Mouse (Mus musculus): ENCODE data around the gene Fndc8. TPM values are rescaled to one million over a fixed set of nuclear protein-coding genes. Genes with fewer than 3 reads are reported as not detected.

The Fndc8 gene
- polyA plus RNA-seq, 1 experiment from 2014 or later, result not detected

GRCm38 (mm10) chr11:82899720-82900119, 7.8 kb downstream of the Fndc8 start:
- no peak overlapping the region for H3K27ac ChIP-seq (replicated peaks)
- TF ChIP-seq EP300 (optimal IDR thresholded peaks at IDR 0.05), result no peak
- TF ChIP-seq CTCF (IDR thresholded peaks at IDR 0.05; ENCODE audit: low read depth), result no peak
- H3K4me2 ChIP-seq (replicated peaks; ENCODE audit: low read depth), result no peak overlapping the region
- H3K36me3 ChIP-seq (ENCODE audit: control insufficient read depth, insufficient read depth, low read length), result peaks cover 29% of the 10 kb centered on the region
- no peaks in the 10 kb centered on the region for H3K27me3 ChIP-seq (ENCODE audit: control insufficient read depth, insufficient read depth, low read length)
- WGBS, result 89% methylated on average over 5 of the region's 5 CpGs
- DNase-seq (ENCODE audit: low spot score) (no peak), ATAC-seq (ENCODE audit: low FRiP score, low TSS enrichment) (0 out of 2 replicates have a peak, but pooled peaks have one; percentile 31)
- H3K9me3 ChIP-seq (ENCODE audit: control insufficient read depth, low read length), result no peaks in the 10 kb centered on the region
- no peak overlapping the region for H3K4me3 ChIP-seq (ENCODE audit: low read depth, low read length)
- H3K9ac ChIP-seq (ENCODE audit: low read length), result no peak overlapping the region
- no peaks in the 10 kb centered on the region for H3K4me1 ChIP-seq (replicated peaks; ENCODE audit: control insufficient read depth, insufficient read depth)

GRCm38 (mm10) chr11:82901606-82902310, 9.8 kb downstream of the Fndc8 start:
- Histone ChIP-seq H3K36me3 (ENCODE audit: control insufficient read depth, insufficient read depth, low read length) (peaks cover 32% of the 10 kb centered on the region), H3K9ac (ENCODE audit: low read length) (no peak overlapping the region), H3K9me3 (ENCODE audit: control insufficient read depth, low read length) (no peaks in the 10 kb centered on the region), H3K4me2 (replicated peaks; ENCODE audit: low read depth) (no peak overlapping the region), H3K27ac (replicated peaks) (no peak overlapping the region), H3K4me1 (replicated peaks; ENCODE audit: control insufficient read depth, insufficient read depth) (no peaks in the 10 kb centered on the region), H3K4me3 (ENCODE audit: low read depth, low read length) (no peak overlapping the region), H3K27me3 (ENCODE audit: control insufficient read depth, insufficient read depth, low read length) (no peaks in the 10 kb centered on the region)
- 90% methylated on average over 20 of the region's 20 CpGs for WGBS
- DNase-seq (ENCODE audit: low spot score) (no peak), ATAC-seq (ENCODE audit: low FRiP score, low TSS enrichment) (no peak)
- TF ChIP-seq CTCF (IDR thresholded peaks at IDR 0.05; ENCODE audit: low read depth) (no peak), EP300 (optimal IDR thresholded peaks at IDR 0.05) (no peak)

- DNase-seq (ENCODE audit: low spot score), result no peak
- WGBS, result 51% methylated on average over 8 of the region's 8 CpGs
- no peaks in the 10 kb centered on the region for H3K9me3 ChIP-seq (ENCODE audit: control insufficient read depth, low read length)
Observed at GRCm38 (mm10) chr11:82904952-82905351, 13.0 kb downstream of the Fndc8 start.

GRCm38 (mm10) chr11:82905816-82906215, 13.9 kb downstream of the Fndc8 start:
- Histone ChIP-seq H3K27ac (replicated peaks) (no peak overlapping the region), H3K4me1 (replicated peaks; ENCODE audit: control insufficient read depth, insufficient read depth) (peaks cover 3% of the 10 kb centered on the region), H3K27me3 (ENCODE audit: control insufficient read depth, insufficient read depth, low read length) (no peaks in the 10 kb centered on the region), H3K36me3 (ENCODE audit: control insufficient read depth, insufficient read depth, low read length) (peaks cover 27% of the 10 kb centered on the region), H3K9ac (ENCODE audit: low read length) (no peak overlapping the region), H3K9me3 (ENCODE audit: control insufficient read depth, low read length) (no peaks in the 10 kb centered on the region), H3K4me3 (ENCODE audit: low read depth, low read length) (no peak overlapping the region), H3K4me2 (replicated peaks; ENCODE audit: low read depth) (no peak overlapping the region)
- TF ChIP-seq EP300 (optimal IDR thresholded peaks at IDR 0.05), result no peak
- TF ChIP-seq CTCF (IDR thresholded peaks at IDR 0.05; ENCODE audit: low read depth), result no peak
- ATAC-seq (ENCODE audit: low FRiP score, low TSS enrichment), result no peak
- no peak for DNase-seq (ENCODE audit: low spot score)
- 95% methylated on average over 5 of the region's 5 CpGs for WGBS

More at GRCm38 (mm10) chr11:82904952-82905351, 13.0 kb downstream of the Fndc8 start:
- Histone ChIP-seq H3K4me2 (replicated peaks; ENCODE audit: low read depth) (no peak overlapping the region), H3K4me3 (ENCODE audit: low read depth, low read length) (no peak overlapping the region), H3K27ac (replicated peaks) (no peak overlapping the region), H3K4me1 (replicated peaks; ENCODE audit: control insufficient read depth, insufficient read depth) (peaks cover 3% of the 10 kb centered on the region), H3K36me3 (ENCODE audit: control insufficient read depth, insufficient read depth, low read length) (peaks cover 32% of the 10 kb centered on the region), H3K27me3 (ENCODE audit: control insufficient read depth, insufficient read depth, low read length) (no peaks in the 10 kb centered on the region), H3K9ac (ENCODE audit: low read length) (no peak overlapping the region)
- no peak for ATAC-seq (ENCODE audit: low FRiP score, low TSS enrichment)
- TF ChIP-seq EP300 (optimal IDR thresholded peaks at IDR 0.05), result no peak
- no peak for TF ChIP-seq CTCF (IDR thresholded peaks at IDR 0.05; ENCODE audit: low read depth)

DNA sequence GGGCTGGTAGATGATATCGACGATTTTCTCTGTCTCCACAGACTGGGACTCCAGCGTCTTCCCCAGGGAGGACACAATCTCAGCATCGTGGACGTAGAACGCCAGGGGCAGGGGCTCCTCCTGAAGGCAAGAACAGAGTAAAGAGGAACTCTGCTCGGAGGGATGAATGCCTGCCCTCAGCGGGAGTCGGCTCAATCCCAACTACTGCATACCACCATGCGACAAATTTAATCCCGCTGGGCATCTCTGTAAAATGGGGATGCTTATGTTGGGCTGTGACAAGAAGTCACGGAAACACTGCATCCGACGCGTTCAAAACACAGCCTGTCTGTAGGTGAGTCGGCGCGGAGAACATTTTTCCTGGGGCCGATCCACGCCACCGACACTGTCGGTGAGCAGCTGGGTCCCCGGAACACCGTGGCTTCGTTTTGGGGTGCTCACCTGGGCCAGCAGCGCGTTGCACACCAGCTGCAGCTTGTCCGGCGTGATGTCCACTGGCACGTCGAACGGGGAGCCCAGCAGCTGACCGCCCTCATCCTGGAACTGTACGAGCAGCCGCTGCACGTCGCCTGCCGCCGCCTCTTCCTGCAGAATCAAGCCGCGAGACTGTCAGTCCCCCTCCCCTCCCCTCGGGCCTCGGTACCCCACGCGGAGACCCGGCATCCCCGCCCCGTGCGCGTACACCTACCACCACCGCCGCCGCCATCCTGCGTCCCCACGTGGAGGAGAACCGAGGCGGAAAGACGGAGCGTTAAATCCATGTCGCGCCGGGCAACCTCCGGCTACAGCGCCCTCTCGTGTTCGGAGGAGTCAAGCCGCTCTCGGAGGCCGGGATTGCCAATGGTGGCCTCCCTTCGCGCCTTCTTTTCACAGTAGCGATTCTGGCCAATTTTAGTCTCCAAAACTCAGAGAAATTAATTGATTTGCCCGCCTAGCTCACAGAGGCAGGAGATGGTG, 16.0 kb downstream of the Fndc8 start, which contains the start of gene Nle1:
Gene Nle1 (minus strand): TSS at position 761 of the 957 bp plus-strand sequence.
- WGBS, result 2% methylated on average over 67 of the region's 73 CpGs
- no peaks in the 10 kb centered on the region for H3K9me3 ChIP-seq (ENCODE audit: control insufficient read depth, low read length)
- peaks cover 18% of the 10 kb centered on the region for H3K36me3 ChIP-seq (ENCODE audit: control insufficient read depth, insufficient read depth, low read length)

More for the DNA sequence above, 16.0 kb downstream of the Fndc8 start, which contains the start of gene Nle1:
- TF ChIP-seq EP300 (optimal IDR thresholded peaks at IDR 0.05) (no peak), CTCF (IDR thresholded peaks at IDR 0.05; ENCODE audit: low read depth) (peak; percentile 97)
- peak within 1 kb of the TSS; percentile 74 for H3K4me3 ChIP-seq (ENCODE audit: low read depth, low read length)
- peak; percentile 74 for ATAC-seq (ENCODE audit: low FRiP score, low TSS enrichment)
- H3K9ac ChIP-seq (ENCODE audit: low read length), result peak within 1 kb of the TSS; percentile 74
- peak; percentile 93 for DNase-seq (ENCODE audit: low spot score)
- peaks cover 3% of the 10 kb centered on the region for H3K4me1 ChIP-seq (replicated peaks; ENCODE audit: control insufficient read depth, insufficient read depth)
- H3K27me3 ChIP-seq (ENCODE audit: control insufficient read depth, insufficient read depth, low read length), result no peaks in the 10 kb centered on the region
- no peak within 1 kb of the TSS for H3K27ac ChIP-seq (replicated peaks)
- H3K4me2 ChIP-seq (replicated peaks; ENCODE audit: low read depth), result peak within 1 kb of the TSS; percentile 87
